Mouse (Mus musculus): Measurements from ENCODE around the gene Siae.

The Siae gene

DNA sequence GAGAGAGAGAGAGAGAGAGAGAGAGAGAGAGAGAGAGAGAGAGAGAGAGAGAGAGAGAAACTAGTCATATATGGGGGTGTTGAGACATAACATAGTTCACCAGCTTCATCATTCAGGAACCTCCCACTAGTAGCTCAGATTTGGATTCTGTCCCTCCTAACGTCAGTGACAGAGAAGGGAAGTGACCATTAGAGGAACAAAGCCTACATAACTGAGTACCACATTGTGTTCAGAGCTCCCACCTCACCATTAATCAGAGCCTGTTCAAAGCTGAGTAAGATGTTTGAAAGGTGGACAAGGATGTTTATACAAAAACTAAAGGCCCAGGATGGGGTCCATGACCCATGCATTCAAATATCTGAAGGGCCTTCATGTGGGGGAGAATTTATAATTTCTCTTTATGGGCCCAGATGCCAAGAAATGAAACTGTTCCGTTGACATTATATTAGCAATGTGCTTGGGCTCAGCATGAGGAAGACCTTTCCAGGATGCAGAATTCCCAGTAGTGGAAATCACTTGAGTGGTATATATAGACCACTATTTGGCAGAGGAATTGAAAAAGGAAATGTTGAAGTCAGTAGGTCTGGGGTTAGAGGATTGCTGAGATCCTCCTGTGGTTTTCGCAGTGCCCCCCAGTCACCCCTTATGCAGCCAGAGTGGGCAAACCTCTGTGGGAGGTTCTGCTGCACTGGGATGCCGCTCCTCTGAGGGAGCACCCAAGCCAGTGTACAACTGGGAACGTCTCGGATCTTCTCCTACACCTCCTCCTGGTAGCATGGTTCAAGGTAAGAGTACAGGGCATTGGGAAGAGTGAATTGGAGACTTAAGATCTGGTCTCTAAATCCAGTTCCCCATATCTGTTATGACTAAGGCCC is 14.6 kb upstream of the Siae start:
- DNase-seq (ENCODE audit: extremely low spot score): no peak

- DNase-seq (ENCODE audit: extremely low spot score): no peak
Measured at GRCm38 (mm10) chr9:37541851-37542642, 13.5 kb upstream of the Siae start.

GRCm38 (mm10) chr9:37543869-37544440 is 11.5 kb upstream of the Siae start:
- DNase-seq (ENCODE audit: extremely low spot score): no peak

GRCm38 (mm10) chr9:37544447-37545165 is 10.9 kb upstream of the Siae start:
- DNase-seq (ENCODE audit: extremely low spot score): peak; percentile 67

DNA sequence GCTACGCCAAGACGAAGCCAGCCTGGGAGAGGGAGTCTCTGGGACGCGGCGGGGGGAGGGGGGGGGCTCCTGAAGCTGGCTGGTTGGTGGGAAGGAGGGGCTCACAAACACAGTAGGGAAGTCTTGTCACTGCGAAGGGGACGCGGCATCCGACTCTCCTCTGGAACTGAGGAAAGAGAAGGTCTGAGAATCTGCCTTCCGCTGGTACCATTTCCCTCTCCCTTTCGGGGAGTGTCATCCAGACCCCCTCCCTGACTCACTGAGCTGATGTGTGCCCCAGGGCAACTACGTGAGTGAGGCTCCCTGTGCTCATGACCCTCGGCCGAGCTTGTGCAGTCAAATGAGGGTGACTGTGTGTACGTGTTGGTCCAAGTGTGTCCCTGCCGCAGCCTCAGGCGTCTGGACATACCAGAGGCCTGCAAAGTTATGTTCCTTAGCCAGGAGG is 10.3 kb upstream of the Siae start:
- DNase-seq (ENCODE audit: extremely low spot score): peak; percentile 24

DNA sequence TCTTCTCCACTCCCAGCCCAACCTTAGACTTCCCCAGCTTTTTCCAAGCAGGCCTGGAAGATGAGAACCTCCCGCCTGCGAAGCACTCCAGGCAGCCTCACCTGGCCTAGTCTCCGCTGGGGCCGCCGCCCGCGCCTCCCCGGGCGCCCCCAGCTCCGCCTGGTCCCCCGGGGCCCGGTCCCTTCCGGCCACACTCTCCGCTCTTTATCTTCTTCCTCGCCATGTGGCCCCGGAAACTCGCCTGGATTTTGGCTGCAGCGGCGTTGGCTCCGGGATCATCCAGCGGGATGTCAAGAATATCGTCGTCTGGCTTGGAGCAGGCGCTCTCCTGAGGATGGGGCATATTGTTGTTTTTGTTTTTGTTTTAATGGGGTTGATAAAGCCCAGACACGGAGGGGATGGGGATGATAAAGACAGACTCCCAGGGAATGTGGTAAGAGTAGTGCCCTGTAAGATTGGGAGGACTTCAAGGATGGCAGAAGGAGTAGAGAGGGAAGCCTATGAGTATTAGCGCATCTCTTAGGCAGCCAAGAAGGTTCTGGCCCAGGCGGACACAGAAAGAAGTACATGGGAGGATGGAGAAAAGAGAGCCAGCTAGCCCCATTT is 9.5 kb upstream of the Siae start:
- no peak for DNase-seq (ENCODE audit: extremely low spot score)

- no peak for DNase-seq (ENCODE audit: extremely low spot score)
Measured at GRCm38 (mm10) chr9:37546889-37547288, 8.6 kb upstream of the Siae start.

DNA sequence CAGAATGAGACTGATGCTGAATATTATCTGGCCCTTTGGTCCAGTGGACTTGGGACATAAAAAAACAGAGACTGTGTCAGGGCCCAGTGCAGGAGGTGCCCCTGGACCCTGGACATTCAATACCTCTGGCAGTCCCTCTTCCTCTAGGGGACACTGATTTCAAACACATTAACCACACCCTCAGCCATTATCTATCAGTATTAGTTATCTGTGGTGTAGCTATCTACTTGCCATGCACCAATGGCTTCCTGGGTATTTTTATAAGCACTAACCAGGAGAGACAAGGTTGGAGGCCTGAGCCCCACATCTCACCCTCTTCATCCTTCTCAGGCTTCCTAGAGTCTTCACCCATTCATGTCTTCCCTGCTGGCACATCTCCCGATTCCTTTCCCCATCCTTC is 5.1 kb upstream of the Siae start:
- DNase-seq (ENCODE audit: extremely low spot score): no peak

DNA sequence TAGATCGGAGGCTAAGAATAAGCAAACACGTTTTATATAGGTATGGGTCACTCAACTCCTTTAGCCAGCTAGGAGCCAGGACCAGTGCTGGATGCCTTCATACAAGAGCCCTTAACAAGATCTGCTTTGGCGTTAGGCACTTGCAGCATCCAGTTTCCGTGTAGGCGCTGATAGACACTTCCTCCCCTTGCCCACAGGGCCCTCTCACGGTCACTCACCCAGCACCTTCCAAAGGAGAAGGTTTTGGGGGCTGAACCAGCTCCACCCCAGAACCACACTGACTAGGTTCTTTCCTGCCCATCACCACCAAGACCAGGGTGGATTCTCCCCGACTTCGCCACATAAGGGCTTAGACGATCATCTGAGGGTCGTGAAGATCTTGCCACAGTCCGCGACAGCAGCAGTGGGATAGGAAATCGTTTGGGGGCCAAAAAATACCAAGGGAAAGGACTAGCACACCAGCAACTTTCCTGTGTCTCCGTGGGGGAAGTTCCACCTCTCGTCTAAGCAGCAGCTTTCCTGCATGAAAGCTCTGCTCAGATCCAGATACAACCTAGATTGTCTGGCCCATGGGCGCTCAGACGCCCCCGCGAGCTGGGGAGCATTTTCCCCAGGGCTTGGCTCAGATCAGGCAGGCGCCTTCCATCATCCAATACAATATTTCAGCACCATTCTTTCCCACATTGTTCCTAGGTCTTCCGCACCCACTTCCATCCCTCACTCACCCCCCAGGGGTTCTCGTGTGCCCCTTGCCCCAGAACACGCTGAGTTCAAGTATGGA is 3.6 kb upstream of the Siae start:
- peak; percentile 22 for DNase-seq (ENCODE audit: extremely low spot score)

DNA sequence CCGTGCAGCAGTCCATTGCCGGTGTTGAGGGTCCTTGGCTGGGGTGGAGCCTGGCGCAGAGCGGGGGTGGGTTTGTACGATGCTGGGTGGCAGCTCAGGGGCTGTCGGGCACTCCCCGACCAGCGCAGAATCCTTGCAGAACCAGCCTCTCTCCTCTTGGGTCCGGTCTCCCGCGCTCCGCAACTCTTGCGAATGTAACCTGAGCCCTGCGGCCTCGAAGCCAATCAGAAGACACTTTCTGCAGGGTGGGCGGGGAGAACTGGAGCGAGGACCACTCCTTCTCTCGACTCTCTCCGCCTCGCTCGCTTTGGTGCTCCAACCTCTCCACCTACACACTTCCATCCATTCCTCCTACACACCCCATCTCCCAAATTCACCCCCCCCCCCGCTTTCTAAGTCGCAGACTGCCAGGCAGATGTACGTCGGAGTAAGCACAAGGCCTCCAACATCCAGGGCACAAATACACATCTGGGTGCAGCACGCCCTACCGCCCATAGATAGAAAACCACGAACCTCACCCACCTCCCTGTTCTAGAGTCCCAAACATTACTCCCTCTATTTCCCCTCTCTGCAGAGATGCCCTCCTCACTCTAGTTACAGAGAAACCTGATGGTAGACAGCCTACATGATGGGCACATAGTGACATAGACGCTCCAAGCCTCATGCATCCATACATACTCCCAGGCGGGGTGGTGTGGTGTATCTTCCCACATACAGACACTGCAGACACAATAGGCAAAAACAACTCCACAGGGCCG is 2.8 kb upstream of the Siae start, which contains the start of gene Nrgn:
Gene Nrgn (minus strand): TSS at position 369 of the 758 bp plus-strand sequence.
- DNase-seq (ENCODE audit: extremely low spot score): peak; percentile 81

DNA sequence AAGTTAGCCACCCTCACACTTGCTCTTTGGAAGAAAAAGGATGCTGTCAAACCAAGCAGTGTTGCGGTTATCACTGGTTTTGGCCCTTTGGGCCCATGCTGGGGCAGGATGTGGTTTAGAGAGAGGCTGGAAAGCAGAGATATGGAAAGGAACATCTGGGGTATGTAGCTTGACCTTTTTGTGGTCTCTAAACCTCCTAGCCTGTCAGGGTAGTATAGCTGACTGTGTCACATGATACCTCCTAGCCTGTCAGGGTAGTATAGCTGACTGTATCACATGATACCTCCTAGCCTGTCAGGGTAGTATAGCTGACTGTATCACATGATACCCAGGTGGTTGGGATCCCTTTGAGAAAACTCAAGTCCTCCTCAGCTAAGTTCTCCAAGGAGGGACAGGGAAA is 1.2 kb upstream of the Siae start:
- DNase-seq (ENCODE audit: extremely low spot score): no peak

DNA sequence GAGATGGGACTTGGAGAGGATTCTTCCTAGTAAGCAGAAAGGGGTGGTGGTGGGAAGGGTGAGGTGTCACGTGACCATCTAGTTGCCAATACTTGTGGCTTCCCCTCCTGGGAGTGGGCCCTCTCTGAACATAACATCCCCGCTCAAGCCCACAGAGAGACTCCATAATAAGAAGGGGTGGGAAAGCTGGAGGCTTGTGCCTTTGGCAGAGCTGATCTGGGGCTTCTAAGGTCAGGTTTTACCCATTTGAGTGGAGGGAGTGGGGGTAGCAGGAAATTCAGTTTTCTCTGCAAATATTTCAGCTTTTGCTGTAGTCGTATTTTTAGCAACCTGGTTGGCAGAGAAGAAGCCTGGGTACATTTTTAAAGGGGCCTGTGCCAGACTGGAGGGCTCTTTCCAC is 868 bp downstream of the Siae start:
- no peak for DNase-seq (ENCODE audit: extremely low spot score)

- DNase-seq (ENCODE audit: extremely low spot score): no peak
Measured at GRCm38 (mm10) chr9:37560617-37561016, 5.1 kb downstream of the Siae start.

- DNase-seq (ENCODE audit: extremely low spot score): no peak
Measured at GRCm38 (mm10) chr9:37563805-37564204, 8.3 kb downstream of the Siae start.

- DNase-seq (ENCODE audit: extremely low spot score): no peak
Measured at GRCm38 (mm10) chr9:37567019-37567418, 11.5 kb downstream of the Siae start.

DNA sequence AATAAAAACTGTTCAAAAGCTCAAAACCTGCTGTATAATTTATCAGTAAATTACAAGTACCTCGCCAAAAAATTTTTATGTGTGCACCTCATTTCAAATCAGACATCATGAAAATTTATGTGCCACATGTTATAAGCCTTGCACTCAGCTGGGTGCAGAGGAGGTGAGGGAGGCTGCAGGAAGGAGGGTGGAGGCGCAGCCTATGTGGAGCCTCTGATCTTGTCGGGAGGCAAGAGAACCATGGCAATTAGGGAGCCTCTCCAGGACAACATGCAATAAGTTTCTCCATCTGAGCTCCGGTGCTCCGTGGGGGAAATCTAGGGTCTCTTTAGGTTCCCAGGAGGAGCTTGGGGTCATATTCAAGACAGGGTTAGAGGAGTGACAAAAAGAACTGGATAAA is 12.0 kb downstream of the Siae start:
- no peak for DNase-seq (ENCODE audit: extremely low spot score)

DNA sequence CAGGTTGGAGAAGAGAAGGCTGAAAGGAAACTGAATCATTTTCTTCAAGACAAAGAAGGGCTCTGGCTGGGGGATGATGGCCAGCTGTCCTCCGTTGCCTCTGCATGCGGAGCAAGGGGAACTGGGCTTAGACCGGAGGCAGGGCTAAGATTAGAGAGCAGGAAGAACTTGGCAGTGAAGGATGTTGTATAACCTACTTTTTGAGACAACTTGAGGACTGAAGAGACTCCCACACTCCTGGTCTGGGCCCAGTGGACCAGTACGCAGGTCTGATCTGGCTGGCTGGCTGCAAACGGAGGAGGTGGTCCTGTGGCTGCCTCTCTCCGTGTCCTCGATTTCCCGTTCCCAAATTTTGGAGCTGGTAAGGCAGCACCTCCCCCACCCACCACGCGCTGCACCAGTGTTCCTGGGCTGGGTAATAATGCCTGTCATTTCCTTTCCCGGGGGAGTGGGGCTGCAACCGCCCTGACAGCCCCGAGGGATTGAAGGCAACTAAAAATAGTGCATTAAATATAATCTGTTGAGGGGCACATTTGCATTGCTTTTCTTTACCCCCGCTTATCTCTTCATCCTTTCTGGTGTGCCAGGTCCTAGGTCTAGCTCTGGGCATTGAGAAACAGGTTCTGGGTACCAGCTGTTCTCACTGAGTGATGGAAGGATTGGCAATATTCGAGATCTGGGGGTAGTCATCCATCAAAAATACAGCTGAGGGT is 12.6 kb downstream of the Siae start:
- DNase-seq (ENCODE audit: extremely low spot score): no peak

- no peak for DNase-seq (ENCODE audit: extremely low spot score)
Measured at GRCm38 (mm10) chr9:37568605-37569214, 13.2 kb downstream of the Siae start.
